Mouse (Mus musculus) liver (tissue): ENCODE measurements around the gene Ldb1.
A peak's percentile ranks its signal among the peaks of the same experiment; 100 is the strongest.
"Not testable (repeated sequence)": the region's sequence is repeated elsewhere in the genome, so short reads cannot be mapped to it uniquely, and the experiment has no call there.

Source experiments
- DNase-seq: peaks from one replicate; pipeline ENCODE4 v3.0.0-alpha.2; 2020; ENCODE audit warnings: mixed read lengths

The Ldb1 gene

DNA sequence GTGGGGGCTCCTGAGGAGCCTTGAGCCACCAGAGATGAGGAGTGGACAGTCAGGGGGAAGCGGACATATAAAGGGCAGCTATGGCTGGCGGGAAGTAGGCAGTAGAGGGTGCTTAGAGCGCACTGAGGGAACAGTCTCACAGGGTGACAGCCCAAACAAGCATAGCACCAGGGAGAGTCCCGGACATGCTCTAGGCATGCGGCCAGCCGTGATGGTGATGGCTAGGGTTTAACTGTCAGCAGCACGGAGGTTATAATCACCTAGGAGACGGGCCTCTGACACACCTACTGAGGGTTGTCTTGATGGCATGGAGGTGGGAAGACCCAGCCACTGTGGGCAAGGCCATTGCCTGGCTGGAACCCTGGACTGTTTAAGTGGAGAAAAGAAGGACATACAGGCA is 18.4 kb downstream of the Ldb1 start:
- DNase-seq: no peak

DNA sequence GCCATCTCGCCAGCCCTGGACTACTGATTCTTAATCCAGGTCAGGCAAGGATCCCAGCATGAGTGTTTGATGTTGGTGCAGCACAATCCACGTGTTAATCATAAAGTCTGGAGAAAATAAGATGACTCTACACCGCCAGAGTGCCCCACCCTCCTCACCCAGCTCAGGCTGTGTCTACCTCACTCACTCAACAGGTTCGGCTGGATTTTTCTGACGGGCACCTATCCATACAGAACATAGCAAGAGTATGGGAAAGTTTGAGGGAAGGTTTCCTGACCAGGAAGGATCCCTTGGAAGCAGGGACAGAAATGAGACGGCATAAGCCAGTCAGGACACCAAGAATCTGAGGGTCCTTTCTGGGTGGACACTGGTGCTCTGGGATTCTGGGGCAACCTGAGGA is 20.1 kb downstream of the Ldb1 start:
- DNase-seq: no peak

DNA sequence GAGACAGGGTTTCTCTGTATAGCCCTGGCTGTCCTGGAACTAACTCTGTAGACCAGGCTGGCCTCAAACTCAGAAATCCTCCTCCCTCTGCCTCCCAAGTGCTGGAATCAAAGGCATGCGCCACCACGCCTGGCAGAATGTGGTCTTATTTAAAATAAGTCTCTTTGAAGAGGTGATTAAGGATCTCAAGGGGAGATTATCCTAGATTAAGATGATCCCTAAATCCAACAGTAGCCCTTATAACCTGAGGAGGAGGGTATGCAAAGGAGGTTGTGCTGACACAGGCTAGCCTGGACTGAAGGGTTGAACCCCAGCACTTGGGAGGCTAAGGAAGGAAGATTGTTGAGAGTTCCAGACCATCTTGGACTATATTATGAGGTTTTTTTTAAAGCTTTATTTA is 29.0 kb downstream of the Ldb1 start:
- DNase-seq: no peak

DNA sequence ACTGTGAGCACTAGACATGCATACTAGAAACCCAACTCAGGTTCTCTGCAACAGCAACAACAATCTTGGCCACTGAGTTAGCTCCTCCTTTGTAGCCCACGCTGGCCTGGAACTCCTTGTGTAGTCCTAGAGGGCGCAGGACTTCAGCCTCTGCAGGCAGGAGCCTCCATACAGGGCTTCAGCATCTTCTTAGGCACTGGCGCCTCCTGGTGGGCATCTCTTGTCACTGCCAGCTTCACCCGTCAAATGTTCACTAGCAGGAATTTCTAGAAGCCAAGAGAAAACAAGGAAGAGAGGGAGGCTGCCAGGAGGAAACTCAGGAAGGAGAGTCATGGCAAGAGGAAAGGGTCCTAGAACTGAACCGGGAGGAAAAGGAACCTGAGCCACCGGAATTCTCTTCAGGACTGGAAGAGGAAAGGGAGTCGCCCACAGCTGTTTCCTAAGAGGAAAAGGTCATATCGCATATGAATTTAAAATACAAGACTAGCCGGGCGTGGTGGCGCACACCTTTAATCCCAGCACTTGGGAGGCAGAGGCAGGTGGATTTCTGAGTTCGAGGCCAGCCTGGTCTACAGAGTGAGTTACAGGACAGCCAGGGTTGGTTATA is 30.3 kb downstream of the Ldb1 start:
- DNase-seq: peak; percentile 87

DNA sequence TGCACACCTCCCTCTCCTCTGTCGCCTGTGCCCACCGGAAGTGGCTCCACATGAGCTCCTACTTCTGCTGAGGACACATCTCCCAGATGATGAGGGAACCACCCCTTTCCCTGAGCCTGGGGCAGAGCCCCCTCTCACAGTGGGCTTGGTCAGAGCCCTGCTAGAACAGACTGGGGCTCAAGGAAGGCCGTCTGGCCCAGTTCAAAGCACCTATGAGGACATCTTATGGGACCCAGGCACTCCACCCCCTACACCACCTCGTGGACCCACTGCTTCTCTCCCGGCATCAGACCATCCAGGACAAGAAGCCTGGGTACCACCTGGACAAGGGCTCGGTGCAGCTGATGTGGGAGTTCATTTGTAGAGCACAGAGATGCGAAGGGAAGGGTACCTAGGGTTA is 39.3 kb downstream of the Ldb1 start:
- DNase-seq: no peak

DNA sequence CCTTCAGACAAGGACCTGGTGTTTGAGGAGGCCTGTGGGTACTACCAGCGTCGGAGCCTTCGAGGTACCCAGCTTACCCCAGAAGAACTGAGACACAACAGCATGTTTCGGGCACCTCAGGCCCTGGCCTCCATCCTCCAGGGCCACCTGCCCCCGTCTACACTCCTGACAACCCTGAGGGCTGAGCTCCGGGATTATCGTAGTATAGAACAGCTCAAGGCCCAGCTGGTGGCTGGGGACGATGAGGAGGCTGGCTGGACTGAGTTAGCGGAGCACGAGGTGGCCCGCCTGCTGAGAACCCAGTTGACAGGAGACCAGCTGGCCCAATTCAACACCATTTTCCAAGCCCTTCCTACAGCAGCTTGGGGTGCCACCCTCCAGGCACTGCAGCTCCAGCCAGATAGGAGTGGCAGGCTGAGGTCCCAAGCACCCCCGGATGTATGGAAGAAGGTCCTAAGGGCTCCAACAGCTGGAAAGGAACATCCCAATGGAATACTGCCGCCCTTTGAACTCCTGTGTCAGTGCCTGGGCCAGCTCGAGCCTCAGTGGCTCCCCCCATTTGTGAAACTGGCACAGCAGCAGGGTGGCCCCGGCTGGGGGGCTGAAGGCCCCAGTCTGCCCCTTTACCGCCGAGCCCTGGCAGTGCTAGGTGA is 40.1 kb downstream of the Ldb1 start:
- DNase-seq: no peak

DNA sequence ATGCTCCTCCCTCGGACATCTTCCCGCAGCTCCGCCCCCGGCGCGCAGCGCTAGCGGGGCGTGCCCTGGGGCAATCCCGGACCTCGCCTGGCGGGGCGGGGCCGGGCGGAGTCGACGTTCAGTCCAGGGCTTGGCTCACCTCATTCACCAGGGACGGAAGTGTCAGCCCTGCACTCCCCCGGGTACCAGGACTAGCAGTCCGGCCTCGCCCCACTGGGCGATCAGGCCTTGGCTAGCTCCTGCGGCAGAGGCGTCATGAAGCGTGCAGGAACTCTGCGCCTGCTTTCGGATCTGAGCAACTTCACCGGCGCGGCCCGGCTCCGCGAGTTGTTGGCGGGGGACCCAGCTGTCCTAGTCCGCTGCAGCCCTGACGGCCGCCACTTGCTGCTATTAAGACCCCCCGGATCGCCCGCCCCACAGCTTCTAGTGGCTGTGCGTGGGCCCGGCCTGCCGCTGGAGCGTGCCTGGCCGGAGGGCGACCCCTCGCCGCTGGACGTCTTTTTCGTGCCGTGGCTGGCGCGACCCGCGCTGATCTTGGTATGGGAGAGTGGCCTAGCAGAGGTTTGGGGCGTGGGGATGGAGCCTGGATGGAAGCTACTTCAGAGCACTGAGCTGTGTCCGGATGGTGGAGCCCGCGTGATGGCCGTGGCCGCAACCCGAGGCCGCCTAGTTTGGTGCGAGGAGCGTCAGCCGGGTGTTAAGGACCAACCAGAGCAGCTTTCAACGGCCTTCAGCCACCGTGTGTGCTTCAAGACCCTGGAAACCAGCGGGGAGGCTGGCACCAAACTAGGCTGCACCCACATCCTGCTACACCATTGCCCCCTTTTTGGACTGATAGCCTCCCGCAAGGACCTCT is 41.4 kb downstream of the Ldb1 start, which contains the start of gene Hps6:
Hps6 (plus strand) TSS at position 138 of the 856 bp plus-strand sequence.
- DNase-seq: peak; percentile 91

DNA sequence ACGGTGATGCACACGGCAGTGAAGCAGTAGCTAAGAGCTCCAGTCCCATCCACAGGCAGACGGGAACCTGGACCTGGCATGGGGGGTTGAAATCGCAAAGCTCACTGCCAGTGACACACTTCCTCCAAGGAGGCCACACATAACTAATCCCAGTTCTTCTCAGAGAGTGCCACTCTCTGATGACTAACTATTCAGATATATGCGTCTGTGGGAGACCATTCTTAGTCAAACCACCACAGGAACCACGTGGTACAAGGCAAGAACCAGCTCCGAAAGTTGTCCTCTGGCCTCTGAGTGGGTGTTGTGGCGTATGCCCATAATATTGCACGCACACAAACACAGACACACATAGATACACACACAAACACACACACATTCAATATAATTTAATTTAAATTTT is 42.7 kb downstream of the Ldb1 start:
- no peak for DNase-seq

DNA sequence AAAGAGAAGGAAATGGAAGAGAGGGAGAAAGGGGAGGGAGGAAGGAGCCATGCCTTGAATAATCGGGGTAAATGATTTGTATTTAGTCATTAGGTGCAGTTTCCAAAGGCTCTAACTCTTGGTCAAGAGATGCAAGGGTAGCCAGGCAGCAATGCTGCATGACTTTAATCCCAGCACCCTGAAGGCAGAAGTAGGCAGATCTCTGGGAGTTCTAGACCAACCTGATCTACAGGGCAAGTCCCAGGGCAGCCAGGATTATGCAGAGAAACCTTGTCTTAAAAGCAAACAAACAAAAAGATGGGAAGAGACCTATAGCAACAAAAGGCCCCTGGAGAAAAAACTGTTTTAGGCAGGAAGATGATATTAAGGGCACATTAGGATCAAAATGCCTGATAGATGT is 45.6 kb downstream of the Ldb1 start:
- no peak for DNase-seq

DNA sequence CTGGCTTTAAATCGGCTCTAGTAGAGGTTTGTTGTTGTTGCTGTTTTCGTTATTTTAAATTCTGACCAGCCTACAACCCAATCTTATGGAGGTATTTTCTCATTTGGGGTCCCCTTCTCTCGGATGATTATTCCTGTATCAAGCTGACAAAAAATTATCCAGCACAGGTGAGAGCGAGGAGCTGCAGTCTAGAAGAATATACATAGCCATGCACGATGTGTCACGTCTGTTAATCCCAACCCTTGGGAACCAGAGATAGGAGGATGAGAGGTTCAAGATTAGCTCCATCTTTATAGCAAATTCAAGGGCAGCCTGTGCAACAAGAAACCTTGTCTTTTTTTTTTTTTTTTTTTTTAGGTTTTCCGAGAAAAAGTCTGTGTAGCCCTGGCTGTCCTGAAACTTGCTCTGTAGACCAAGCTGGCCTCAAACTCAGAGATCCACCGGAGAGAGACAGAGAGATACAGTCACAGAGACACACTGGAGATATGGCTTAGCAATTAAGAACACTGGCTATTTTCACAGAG is 46.3 kb downstream of the Ldb1 start:
- no peak for DNase-seq

DNA sequence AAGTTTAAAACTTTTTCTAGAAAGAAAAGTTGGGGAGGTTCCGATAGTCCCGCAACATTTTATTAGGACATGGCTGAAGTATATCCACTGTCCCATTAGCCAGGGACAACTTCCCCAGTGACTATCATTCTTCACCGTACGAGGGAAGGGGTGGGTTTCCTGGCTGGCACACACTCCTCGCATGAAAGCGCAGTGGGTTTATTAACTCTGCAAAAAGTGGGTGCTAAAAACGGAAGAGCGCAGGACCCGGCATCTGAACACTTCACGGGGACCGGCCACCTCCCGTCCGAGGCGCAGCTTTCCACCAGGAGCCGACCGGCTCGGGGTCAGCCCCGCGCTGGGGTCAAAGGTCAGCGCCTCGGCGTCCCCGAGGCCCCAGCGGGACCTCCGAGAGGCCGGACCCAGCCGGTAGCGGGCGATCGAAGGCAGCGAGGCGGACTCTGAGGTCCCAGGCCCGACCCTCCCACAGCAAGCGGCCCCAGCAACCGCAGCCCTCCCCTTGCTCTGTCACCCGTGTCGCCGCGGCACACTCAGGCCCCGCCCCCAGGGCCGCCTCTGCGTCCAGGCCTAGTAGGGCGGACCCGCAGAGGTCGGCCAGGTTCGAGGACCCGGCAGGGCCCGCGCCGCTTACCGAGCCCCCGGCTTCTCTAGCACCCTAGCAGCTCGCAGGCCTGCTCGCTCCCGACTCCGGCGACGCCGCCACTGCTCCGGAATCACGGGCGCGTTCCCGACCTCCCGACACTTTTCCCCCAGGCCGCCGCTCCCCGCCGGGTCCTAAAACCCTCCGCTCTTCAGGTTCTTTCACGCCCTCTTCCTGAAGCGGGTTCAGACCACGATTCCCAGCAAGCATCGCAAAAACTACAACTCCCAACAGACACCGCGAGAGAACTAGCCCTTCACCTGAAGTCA is 47.0 kb downstream of the Ldb1 start, which contains the start of gene Armh3:
Armh3 (minus strand) TSS at position 704 of the 909 bp plus-strand sequence.
- DNase-seq: peak; percentile 92

DNA sequence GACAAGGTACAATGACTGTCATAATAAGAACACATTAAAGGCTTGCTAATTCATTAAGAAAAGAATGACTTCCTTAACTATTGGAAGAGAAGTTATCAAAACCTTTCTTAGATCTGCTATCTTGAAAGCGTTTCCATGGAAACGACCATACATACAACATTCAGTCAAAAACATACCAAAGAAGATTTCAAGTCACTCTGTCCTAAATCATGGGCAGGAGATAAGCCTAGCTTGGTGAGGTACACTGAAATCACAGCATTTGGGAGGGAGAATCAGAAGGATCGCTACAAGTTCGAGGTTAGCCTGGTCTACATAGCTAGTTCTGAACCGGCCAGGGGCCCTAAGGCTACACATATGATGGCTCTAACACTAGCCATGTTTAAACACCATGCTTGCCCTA is 47.6 kb downstream of the Ldb1 start:
- no peak for DNase-seq

DNA sequence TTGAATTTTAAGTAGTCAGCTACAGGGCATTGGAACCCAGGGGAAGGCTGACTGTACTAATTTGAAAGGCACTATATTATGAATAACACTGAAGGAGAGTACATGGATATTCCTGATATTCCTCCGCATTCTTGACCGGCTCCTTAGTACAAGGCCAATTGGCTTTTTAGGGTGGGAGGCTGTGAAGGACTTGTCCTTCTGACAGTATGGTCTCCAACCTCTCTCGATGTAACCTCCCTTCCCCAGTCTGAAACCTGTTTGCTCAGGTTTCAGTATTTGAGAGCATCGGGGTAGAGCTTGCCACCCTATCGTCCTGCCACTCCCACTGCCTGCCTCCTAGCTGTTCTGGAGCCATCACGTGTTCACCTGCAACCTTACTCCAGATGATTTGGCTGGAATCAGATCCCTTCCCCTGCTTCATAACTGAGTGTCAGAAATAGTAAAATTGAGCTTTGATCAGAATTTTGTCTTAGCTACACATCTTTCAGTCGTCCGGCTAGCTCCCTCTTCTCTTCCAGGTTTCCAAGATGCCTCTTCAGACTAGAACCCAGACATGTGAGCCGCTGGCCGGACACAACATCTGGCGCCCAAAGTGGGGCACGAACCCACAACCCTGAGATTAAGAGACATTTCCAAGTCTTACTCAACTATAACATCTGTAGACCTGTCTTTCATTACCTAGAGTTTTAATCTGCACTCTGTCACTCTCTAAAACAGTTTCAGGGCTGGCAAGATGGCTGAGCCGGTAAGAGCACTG is 50.9 kb downstream of the Ldb1 start:
- DNase-seq: no peak

DNA sequence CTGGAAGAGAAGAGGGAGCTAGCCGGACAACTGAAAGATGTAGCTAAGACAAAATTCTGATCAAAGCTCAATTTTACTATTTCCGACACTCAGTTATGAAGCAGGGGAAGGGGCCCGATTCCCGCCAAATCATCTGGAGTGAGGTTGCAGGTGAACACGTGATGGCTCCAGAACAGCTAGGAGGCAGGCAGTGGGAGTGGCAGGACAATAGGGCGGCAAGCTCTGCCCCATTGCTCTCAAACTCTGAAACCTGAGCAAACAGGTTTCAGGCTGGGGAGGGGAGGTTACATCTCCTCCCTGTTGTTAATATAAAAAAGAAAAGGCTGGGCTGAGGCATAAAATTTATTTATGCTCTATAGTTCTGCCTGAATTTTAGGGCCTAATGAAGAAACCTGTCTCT is 51.6 kb downstream of the Ldb1 start:
- DNase-seq: not testable (repeated sequence)

DNA sequence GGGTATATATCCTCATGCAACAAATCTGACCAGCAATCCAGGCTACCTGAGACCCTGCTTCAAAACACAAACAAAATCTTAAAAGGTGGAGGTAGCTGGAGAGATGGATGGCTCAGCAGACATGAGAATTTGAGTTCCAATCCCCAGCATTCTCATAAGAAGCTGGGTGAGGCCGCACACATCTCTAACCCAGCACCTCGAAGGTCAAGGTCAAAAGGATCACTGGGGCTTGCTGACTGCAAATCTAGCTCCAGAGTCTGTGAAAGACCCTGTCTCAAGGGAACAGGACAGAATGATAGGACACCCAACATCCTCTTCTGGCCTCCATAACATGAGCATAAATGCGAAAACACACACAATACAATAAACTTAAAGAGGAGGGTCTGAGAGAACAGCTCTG is 53.8 kb downstream of the Ldb1 start:
- DNase-seq: no peak

DNA sequence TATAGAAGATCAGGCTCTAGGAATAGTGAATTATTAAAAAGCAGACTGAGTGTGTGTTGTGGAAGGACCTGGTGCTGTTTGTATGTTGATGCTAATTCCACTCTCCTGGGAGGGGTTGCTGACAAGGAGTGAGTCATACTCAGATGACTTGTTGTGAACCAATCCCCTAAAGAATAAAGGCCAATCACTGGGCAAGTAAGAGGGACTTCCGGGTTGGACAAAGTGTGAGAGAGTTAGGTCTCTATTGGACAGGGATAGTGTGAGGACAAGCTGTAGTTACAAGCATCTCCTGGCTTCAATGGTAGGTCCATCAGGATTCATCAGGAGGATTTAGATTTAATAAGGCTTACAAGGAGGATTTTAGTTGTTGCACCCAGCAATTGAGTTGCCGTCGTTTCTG is 56.8 kb downstream of the Ldb1 start:
- DNase-seq: no peak

DNA sequence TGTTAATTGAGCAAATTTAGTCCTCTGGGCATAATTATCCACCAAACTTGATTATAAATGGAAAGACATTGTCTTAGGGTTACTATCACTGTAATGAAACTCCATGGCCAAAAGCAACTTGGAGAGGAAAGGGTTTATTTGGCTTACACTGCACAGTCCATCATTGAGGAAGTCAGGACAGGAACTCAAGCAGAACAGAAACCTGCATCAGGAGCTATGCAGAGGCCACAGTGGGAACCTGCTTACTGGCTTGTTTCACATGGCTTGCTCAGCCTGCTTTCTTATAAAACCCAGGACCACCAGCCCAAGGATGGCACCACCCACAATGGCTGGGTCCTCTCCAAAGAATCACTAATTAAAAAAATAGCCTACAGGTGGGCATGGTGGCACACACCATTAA is 60.6 kb downstream of the Ldb1 start:
- no peak for DNase-seq
